Comparison of ENCODE assay signal across 8 mouse cellular contexts in genomic region chr4:85205636-85206211, GRCm38 (mm10). TPM values are rescaled to one million over a fixed set of nuclear protein-coding genes. Genes with fewer than 3 reads are reported as not detected.
DNase-seq lines count a peak whose midpoint lies in the region; ATAC-seq lines count a peak whose summit lies in the region.

No protein-coding gene starts in this region.

- no peak for DNase-seq in frontal cortex, postnatal 10 days (ENCODE audit: low spot score in 2 of 2)
- peak; percentile 54 to 59 for DNase-seq in adrenal gland, postnatal 36 days
- no peak for DNase-seq in liver, embryonic 13.5 days
- DNase-seq in ovary, postnatal 10 days (ENCODE audit: low spot score): peak; percentile 19
- no peak for DNase-seq in spleen, postnatal 36 days (ENCODE audit: low spot score in 2 of 2)

- H3K4me1 ChIP-seq in embryonic facial prominence, embryonic 15.5 days: peaks cover 11% of the 10 kb centered on the region
- 0 out of 2 replicates have a peak, but pooled peaks cover 6% of the 10 kb centered on the region for H3K4me1 ChIP-seq in intestine, embryonic 15.5 days (replicated peaks)
- H3K4me1 ChIP-seq in liver, embryonic 13.5 days (replicated peaks): no peaks in the 10 kb centered on the region

- under 1% methylated on average over 43 of the region's 43 CpGs for WGBS in embryonic facial prominence, embryonic 15.5 days
- under 1% methylated on average over 42 of the region's 43 CpGs for WGBS in intestine, embryonic 15.5 days
- WGBS in liver, embryonic 13.5 days (ENCODE audit: insufficient replicate concordance): 2% methylated on average over 43 of the region's 43 CpGs

- H3K36me3 ChIP-seq in embryonic facial prominence, embryonic 15.5 days: no peaks in the 10 kb centered on the region
- H3K36me3 ChIP-seq in intestine, embryonic 15.5 days: no peaks in the 10 kb centered on the region
- H3K36me3 ChIP-seq in liver, embryonic 13.5 days: no peaks in the 10 kb centered on the region

- peak overlapping the region; percentile 97 for H3K4me2 ChIP-seq in embryonic facial prominence, embryonic 15.5 days (replicated peaks)
- H3K4me2 ChIP-seq in intestine, embryonic 15.5 days (replicated peaks): peak overlapping the region; percentile 95
- peak overlapping the region; percentile 62 for H3K4me2 ChIP-seq in liver, embryonic 13.5 days

- peaks cover 47% of the 10 kb centered on the region for H3K27me3 ChIP-seq in embryonic facial prominence, embryonic 15.5 days
- H3K27me3 ChIP-seq in intestine, embryonic 15.5 days (replicated peaks): peaks cover 13% of the 10 kb centered on the region; the same call in 1 of the 2 replicates
- H3K27me3 ChIP-seq in liver, embryonic 13.5 days: peaks cover 47% of the 10 kb centered on the region

- peak overlapping the region; percentile 39; the same call in 1 of the 2 replicates for H3K9ac ChIP-seq in embryonic facial prominence, embryonic 15.5 days
- peak overlapping the region; percentile 55 for H3K9ac ChIP-seq in intestine, embryonic 15.5 days
- no peak overlapping the region for H3K9ac ChIP-seq in liver, embryonic 13.5 days

- peak; percentile 60 for ATAC-seq in frontal cortex, adult (ENCODE audit: low TSS enrichment)
- peak; percentile 64 for ATAC-seq in embryonic facial prominence, embryonic 15.5 days (ENCODE audit: insufficient number of reproducible peaks, low FRiP score, low TSS enrichment, low read depth)
- ATAC-seq in intestine, embryonic 15.5 days: peak; percentile 80
- no peak for ATAC-seq in liver, embryonic 13.5 days (ENCODE audit: low read depth)

- no peaks in the 10 kb centered on the region for H3K9me3 ChIP-seq in embryonic facial prominence, embryonic 15.5 days (replicated peaks)
- no peaks in the 10 kb centered on the region for H3K9me3 ChIP-seq in intestine, embryonic 15.5 days
- no peaks in the 10 kb centered on the region for H3K9me3 ChIP-seq in liver, embryonic 13.5 days (replicated peaks)

- H3K27ac ChIP-seq in embryonic facial prominence, embryonic 15.5 days (replicated peaks): no peak overlapping the region
- H3K27ac ChIP-seq in intestine, embryonic 15.5 days: peak overlapping the region; percentile 67
- H3K27ac ChIP-seq in liver, embryonic 13.5 days: no peak overlapping the region

- H3K4me3 ChIP-seq in embryonic facial prominence, embryonic 15.5 days (replicated peaks): peak overlapping the region; percentile 69
- H3K4me3 ChIP-seq in intestine, embryonic 15.5 days (replicated peaks): peak overlapping the region; percentile 74
- H3K4me3 ChIP-seq in liver, embryonic 13.5 days (replicated peaks): peak overlapping the region; percentile 49

RNA-seq across cellular contexts. Expression of gene Sh3gl2, which starts 0.8 kb away (rescaled TPM):
- 10 to 100 TPM; 24.0 to 37.6 TPM for total RNA-seq in adrenal gland, postnatal 36 days (2021)
- 9.2 and 10.6 TPM in 2 replicates for polyA plus RNA-seq in embryonic facial prominence, embryonic 15.5 days (2015; fragmentation: Nextera tagmentation; extraction: Ambion mirVana)
- 16.7 and 18.4 TPM in 2 replicates for polyA plus RNA-seq in intestine, embryonic 15.5 days (2015; fragmentation: Nextera tagmentation; extraction: Ambion mirVana)
- 0.06 and 0.08 TPM in 2 replicates for polyA plus RNA-seq in liver, embryonic 13.5 days (2015; fragmentation: Nextera tagmentation; extraction: Ambion mirVana)

Comparison
In these comparisons a context has a peak if more than half of its experiments do, and no peak if none do; other contexts are left out.
1. DNase-seq: peak in adrenal gland, postnatal 36 days (2 of 2) and ovary, postnatal 10 days (single experiment); none in frontal cortex, postnatal 10 days (0 of 2), liver, embryonic 13.5 days (single experiment) and spleen, postnatal 36 days (0 of 2).
2. Peak in every context shown above with its lines, with median percentiles within 50 percentile points of each other: H3K4me2 ChIP-seq and H3K4me3 ChIP-seq.